Mouse (Mus musculus) E14TG2a.4 (cell line): ENCODE data around the gene Krt32.

Source experiments
- CTCF ChIP-seq: conservative IDR thresholded peaks from 2 replicates; pipeline ENCODE4 v1.5.1; 2014; ENCODE audit warnings: low read length
- POU5F1 ChIP-seq: IDR thresholded peaks from 2 replicates; pipeline ENCODE4 v1.6.1; 2014; ENCODE audit warnings: low read length, borderline replicate concordance

DNA sequence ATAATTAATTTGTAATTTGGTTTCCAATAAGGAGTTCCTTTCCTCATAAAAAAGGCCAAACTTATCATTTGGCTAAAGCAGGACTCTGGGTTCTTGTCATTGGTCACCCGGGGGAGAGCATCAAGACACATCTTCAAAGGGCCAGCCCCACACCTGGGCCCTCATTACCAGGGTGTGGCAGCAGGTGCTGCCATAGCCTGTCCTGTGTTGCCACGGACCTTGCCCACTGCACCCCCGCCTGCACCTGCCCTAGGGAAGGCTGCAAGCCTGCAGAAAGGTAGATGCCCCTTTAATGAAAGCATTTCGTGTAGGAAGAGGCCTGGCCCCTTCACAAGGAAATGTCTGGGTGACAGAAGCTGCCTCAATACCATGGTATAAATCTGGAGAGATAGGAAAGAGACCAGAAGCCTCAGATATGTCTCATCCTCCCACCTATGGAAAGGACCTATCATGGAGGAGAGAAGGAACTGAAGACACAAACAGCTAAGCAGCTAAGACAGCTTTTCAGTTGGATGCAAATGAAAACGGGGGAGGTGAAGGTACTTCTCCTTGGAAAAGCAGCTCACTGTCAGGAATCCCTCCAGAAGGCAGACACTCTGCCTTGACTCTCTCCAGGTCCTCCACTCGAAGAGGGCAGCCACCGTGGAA is 476 bp upstream of the Krt32 start:
- TF ChIP-seq CTCF = no peak
- TF ChIP-seq POU5F1 = no peak
